Mouse (Mus musculus): ENCODE data around the gene Sept5. TPM values are rescaled to one million over a fixed set of nuclear protein-coding genes. Genes with fewer than 3 reads are reported as not detected.
A peak's percentile ranks its signal among the peaks of the same experiment; 100 is the strongest.

The Sept5 gene
- 3.1 and 3.8 TPM in 2 replicates for polyA plus RNA-seq (2012; rRNA removed)

GRCm38 (mm10) chr16:18629390-18630231 is at the start of gene Sept5:
TSS of gene Sept5 (minus strand) at chr16:18629954.
- H3K4me1 ChIP-seq (ENCODE audit: control insufficient read depth, insufficient read depth, low read length): no peaks in the 10 kb centered on the region
- no peaks in the 10 kb centered on the region for H3K36me3 ChIP-seq (ENCODE audit: control insufficient read depth, insufficient read depth, low read length)
- H3K4me3 ChIP-seq (ENCODE audit: insufficient read depth, low read depth, low read length): peak within 1 kb of the TSS; percentile 65
- TF ChIP-seq CTCF (conservative IDR thresholded peaks at IDR 0.05; ENCODE audit: insufficient read depth, insufficient read length, low read depth, low read length) (no peak), POLR2A (IDR thresholded peaks at IDR 0.05; ENCODE audit: low read depth, low read length) (no peak)
- WGBS: 1% methylated on average over 89 of the region's 93 CpGs
- DNase-seq: peak; percentile 53
- H3K27me3 ChIP-seq (replicated peaks; ENCODE audit: control insufficient read depth, insufficient read depth, low read length): no peaks in the 10 kb centered on the region; the same call in 1 of the 2 replicates
- no peak within 1 kb of the TSS for H3K27ac ChIP-seq (ENCODE audit: insufficient read depth, low read depth, low read length)

- Histone ChIP-seq H3K27me3 (replicated peaks; ENCODE audit: control insufficient read depth, insufficient read depth, low read length) (no peaks in the 10 kb centered on the region), H3K36me3 (ENCODE audit: control insufficient read depth, insufficient read depth, low read length) (no peaks in the 10 kb centered on the region), H3K4me3 (ENCODE audit: insufficient read depth, low read depth, low read length) (no peak overlapping the region), H3K4me1 (ENCODE audit: control insufficient read depth, insufficient read depth, low read length) (no peaks in the 10 kb centered on the region), H3K27ac (ENCODE audit: insufficient read depth, low read depth, low read length) (no peak overlapping the region)
- no peak for DNase-seq
- TF ChIP-seq CTCF (conservative IDR thresholded peaks at IDR 0.05; ENCODE audit: insufficient read depth, insufficient read length, low read depth, low read length) (peak; percentile 22; the same call in 1 of the 2 replicates), POLR2A (IDR thresholded peaks at IDR 0.05; ENCODE audit: low read depth, low read length) (no peak)
- WGBS: 60% methylated on average over 5 of the region's 5 CpGs
Measured at GRCm38 (mm10) chr16:18679112-18679511, 49.4 kb upstream of the Sept5 start.

GRCm38 (mm10) chr16:18677746-18678679 is 48.3 kb upstream of the Sept5 start:
- DNase-seq: peak; percentile 64

GRCm38 (mm10) chr16:18673005-18673404 is 43.3 kb upstream of the Sept5 start:
- no peaks in the 10 kb centered on the region for H3K36me3 ChIP-seq (ENCODE audit: control insufficient read depth, insufficient read depth, low read length)
- 83% methylated on average over 3 of the region's 3 CpGs for WGBS
- H3K27ac ChIP-seq (ENCODE audit: insufficient read depth, low read depth, low read length): no peak overlapping the region
- no peak overlapping the region for H3K4me3 ChIP-seq (ENCODE audit: insufficient read depth, low read depth, low read length)
- no peaks in the 10 kb centered on the region for H3K27me3 ChIP-seq (replicated peaks; ENCODE audit: control insufficient read depth, insufficient read depth, low read length)
- no peak for DNase-seq
- TF ChIP-seq POLR2A (IDR thresholded peaks at IDR 0.05; ENCODE audit: low read depth, low read length) (no peak), CTCF (conservative IDR thresholded peaks at IDR 0.05; ENCODE audit: insufficient read depth, insufficient read length, low read depth, low read length) (no peak)
- H3K4me1 ChIP-seq (ENCODE audit: control insufficient read depth, insufficient read depth, low read length): no peaks in the 10 kb centered on the region

More at GRCm38 (mm10) chr16:18677746-18678679, 48.3 kb upstream of the Sept5 start:
- H3K4me1 ChIP-seq (ENCODE audit: control insufficient read depth, insufficient read depth, low read length): no peaks in the 10 kb centered on the region
- H3K36me3 ChIP-seq (ENCODE audit: control insufficient read depth, insufficient read depth, low read length): no peaks in the 10 kb centered on the region
- no peak overlapping the region for H3K4me3 ChIP-seq (ENCODE audit: insufficient read depth, low read depth, low read length)
- H3K27me3 ChIP-seq (replicated peaks; ENCODE audit: control insufficient read depth, insufficient read depth, low read length): no peaks in the 10 kb centered on the region
- TF ChIP-seq POLR2A (IDR thresholded peaks at IDR 0.05; ENCODE audit: low read depth, low read length): no peak
- peak; percentile 75 for TF ChIP-seq CTCF (conservative IDR thresholded peaks at IDR 0.05; ENCODE audit: insufficient read depth, insufficient read length, low read depth, low read length)
- no peak overlapping the region for H3K27ac ChIP-seq (ENCODE audit: insufficient read depth, low read depth, low read length)
- WGBS: 36% methylated on average over 17 of the region's 17 CpGs

- WGBS: 64% methylated on average over 5 of the region's 5 CpGs
- no peaks in the 10 kb centered on the region for H3K27me3 ChIP-seq (replicated peaks; ENCODE audit: control insufficient read depth, insufficient read depth, low read length)
- no peak for DNase-seq
- no peak overlapping the region for H3K27ac ChIP-seq (ENCODE audit: insufficient read depth, low read depth, low read length)
- H3K36me3 ChIP-seq (ENCODE audit: control insufficient read depth, insufficient read depth, low read length): no peaks in the 10 kb centered on the region
- no peaks in the 10 kb centered on the region for H3K4me1 ChIP-seq (ENCODE audit: control insufficient read depth, insufficient read depth, low read length)
- no peak for TF ChIP-seq CTCF (conservative IDR thresholded peaks at IDR 0.05; ENCODE audit: insufficient read depth, insufficient read length, low read depth, low read length)
- no peak for TF ChIP-seq POLR2A (IDR thresholded peaks at IDR 0.05; ENCODE audit: low read depth, low read length)
- no peak overlapping the region for H3K4me3 ChIP-seq (ENCODE audit: insufficient read depth, low read depth, low read length)
Measured at GRCm38 (mm10) chr16:18672027-18672426, 42.3 kb upstream of the Sept5 start.

- Histone ChIP-seq H3K4me3 (ENCODE audit: insufficient read depth, low read depth, low read length) (no peak overlapping the region), H3K27me3 (replicated peaks; ENCODE audit: control insufficient read depth, insufficient read depth, low read length) (no peaks in the 10 kb centered on the region), H3K27ac (ENCODE audit: insufficient read depth, low read depth, low read length) (no peak overlapping the region), H3K4me1 (ENCODE audit: control insufficient read depth, insufficient read depth, low read length) (no peaks in the 10 kb centered on the region), H3K36me3 (ENCODE audit: control insufficient read depth, insufficient read depth, low read length) (no peaks in the 10 kb centered on the region)
- TF ChIP-seq POLR2A (IDR thresholded peaks at IDR 0.05; ENCODE audit: low read depth, low read length) (no peak), CTCF (conservative IDR thresholded peaks at IDR 0.05; ENCODE audit: insufficient read depth, insufficient read length, low read depth, low read length) (no peak)
- WGBS: 60% methylated on average over 6 of the region's 6 CpGs
- no peak for DNase-seq
Measured at GRCm38 (mm10) chr16:18669914-18670313, 40.2 kb upstream of the Sept5 start.
